Mouse (Mus musculus): ENCODE measurements around the gene Gli1.

- TF ChIP-seq GATA1 (IDR thresholded peaks at IDR 0.05; ENCODE audit: low read length) (no peak), TAL1 (IDR thresholded peaks at IDR 0.05; ENCODE audit: low read length) (no peak)
Observed at GRCm38 (mm10) chr10:127311476-127312355, 30.1 kb downstream of the Gli1 start, which contains the start of gene Mars.
